Mouse (Mus musculus) brain, embryonic 18.5 days (tissue): ENCODE results near the gene Lyzl4.

Source experiments
- DNase-seq: peaks from one replicate; pipeline ENCODE4 v3.0.0-alpha.2; 2012; ENCODE audit warnings: low read depth, low spot score

Gene Lyzl4

GRCm38 (mm10) chr9:121642001-121642400 lies at the start of gene Lyzl4:
Gene Lyzl4, minus strand, starts transcription at chr9:121642096.
- DNase-seq: no peak

- no peak for DNase-seq
These were observed 48.8 kb upstream of the Lyzl4 start for GRCm38 (mm10) chr9:121690734-121691133.

GRCm38 (mm10) chr9:121690200-121690651 lies 48.3 kb upstream of the Lyzl4 start:
- peak; percentile 67 for DNase-seq

- DNase-seq: no peak
These were observed 42.8 kb upstream of the Lyzl4 start for GRCm38 (mm10) chr9:121684702-121685101.

- no peak for DNase-seq
These were observed 40.3 kb upstream of the Lyzl4 start for GRCm38 (mm10) chr9:121682037-121682680.

GRCm38 (mm10) chr9:121681191-121681590 lies 39.3 kb upstream of the Lyzl4 start:
- no peak for DNase-seq

- DNase-seq: no peak
These were observed 37.7 kb upstream of the Lyzl4 start for GRCm38 (mm10) chr9:121679549-121679948.

GRCm38 (mm10) chr9:121677476-121677875 lies 35.6 kb upstream of the Lyzl4 start:
- DNase-seq: no peak

GRCm38 (mm10) chr9:121677069-121677468 lies 35.2 kb upstream of the Lyzl4 start:
- DNase-seq: no peak

GRCm38 (mm10) chr9:121675556-121675955 lies 33.7 kb upstream of the Lyzl4 start:
- DNase-seq: no peak

GRCm38 (mm10) chr9:121675011-121675410 lies 33.1 kb upstream of the Lyzl4 start:
- no peak for DNase-seq

- DNase-seq: no peak
These were observed 31.8 kb upstream of the Lyzl4 start for GRCm38 (mm10) chr9:121673716-121674115.

- DNase-seq: no peak
These were observed 30.4 kb upstream of the Lyzl4 start for GRCm38 (mm10) chr9:121672311-121672710.

GRCm38 (mm10) chr9:121671300-121671699 lies 29.4 kb upstream of the Lyzl4 start:
- no peak for DNase-seq

- DNase-seq: no peak
These were observed 27.5 kb upstream of the Lyzl4 start for GRCm38 (mm10) chr9:121669348-121669791.

- no peak for DNase-seq
These were observed 25.9 kb upstream of the Lyzl4 start for GRCm38 (mm10) chr9:121667822-121668221.

- no peak for DNase-seq
These were observed 25.2 kb upstream of the Lyzl4 start for GRCm38 (mm10) chr9:121666957-121667630.

GRCm38 (mm10) chr9:121664104-121664503 lies 22.2 kb upstream of the Lyzl4 start:
- DNase-seq: no peak

- no peak for DNase-seq
These were observed 21.6 kb upstream of the Lyzl4 start for GRCm38 (mm10) chr9:121663467-121663866.

- no peak for DNase-seq
These were observed 17.9 kb upstream of the Lyzl4 start for GRCm38 (mm10) chr9:121659791-121660190.

GRCm38 (mm10) chr9:121658248-121658647 lies 16.4 kb upstream of the Lyzl4 start:
- DNase-seq: no peak

GRCm38 (mm10) chr9:121657143-121657542 lies 15.2 kb upstream of the Lyzl4 start:
- DNase-seq: no peak

- DNase-seq: no peak
These were observed 14.4 kb upstream of the Lyzl4 start for GRCm38 (mm10) chr9:121656322-121656721.
